Mouse (Mus musculus): ENCODE measurements around the gene Man1a2.

DNA sequence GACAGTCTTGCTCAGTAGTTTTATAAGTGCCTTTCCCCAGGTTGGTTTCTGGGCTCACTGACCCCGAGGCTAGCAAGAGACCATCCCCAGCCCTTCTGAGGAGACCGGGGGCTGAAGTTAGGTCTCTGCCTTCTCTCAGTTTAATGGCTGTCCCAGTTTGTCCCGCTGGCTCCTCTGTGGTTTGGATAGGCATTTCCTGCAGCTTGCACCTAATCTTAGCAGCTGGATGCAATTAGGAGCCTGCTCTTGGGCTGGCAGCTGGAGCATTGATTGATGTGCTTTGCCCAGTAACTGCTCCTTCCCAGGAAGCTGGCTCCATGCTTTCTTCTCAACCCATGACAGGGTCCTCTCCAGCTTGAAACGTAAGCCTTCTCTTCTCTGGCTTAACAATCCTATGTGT is 26.2 kb upstream of the Man1a2 start:
- TF ChIP-seq POLR2A (IDR thresholded peaks at IDR 0.05; ENCODE audit: borderline replicate concordance, insufficient read depth, low read length) (no peak), CTCF (IDR thresholded peaks at IDR 0.05; ENCODE audit: borderline replicate concordance, insufficient read depth, low read depth, low read length) (no peak)

Measured in cerebellum, adult 2 months (tissue).